Mouse (Mus musculus) bone marrow macrophage, adult 2 months (primary cell): ENCODE measurements around the gene Dhrs9.

Experiments used
- CTCF ChIP-seq: IDR thresholded peaks from 2 replicates; pipeline ENCODE4 v1.5.1; 2012; ENCODE audit warnings: low read depth, mild to moderate bottlenecking, low read length, moderate library complexity
- POLR2A ChIP-seq: IDR thresholded peaks from 2 replicates; pipeline ENCODE4 v1.6.1; 2012; ENCODE audit warnings: mild to moderate bottlenecking, low read depth, low read length, borderline replicate concordance

DNA sequence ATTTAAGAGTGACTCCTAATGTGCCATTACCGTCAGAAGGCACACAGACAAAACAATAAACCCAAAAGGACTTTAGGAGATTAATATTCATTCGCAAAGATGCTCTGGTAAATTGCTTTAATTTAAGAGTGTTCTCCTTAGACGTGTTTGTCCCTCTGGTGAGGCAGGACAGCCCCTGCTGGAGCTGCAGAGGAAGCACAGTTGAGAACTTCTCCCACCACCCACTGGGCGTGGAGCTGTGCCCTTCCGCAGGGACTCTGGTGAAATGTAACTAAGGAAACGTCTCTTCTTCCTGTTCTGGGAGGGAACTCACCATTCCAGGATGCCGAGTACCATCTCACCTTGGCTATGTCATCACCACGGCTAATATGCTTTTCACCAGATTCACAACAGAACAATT, 1.5 kb downstream of the Dhrs9 start:
- TF ChIP-seq CTCF, result no peak
- no peak for TF ChIP-seq POLR2A
